Mouse (Mus musculus) embryonic facial prominence, embryonic 11.5 days (tissue): ENCODE data around the gene Gm45337. TPM values are rescaled to one million over a fixed set of nuclear protein-coding genes. Genes with fewer than 3 reads are reported as not detected.

Source experiments
- ATAC-seq: fragments of 200-750 bp; cut with Nextera tagmentation; replicated peaks from 2 replicates; pipeline ENCODE4 v1.8.0; 2017; ENCODE audit warnings: low read depth; ENCODE audit not compliant: insufficient number of reproducible peaks, low FRiP score, low TSS enrichment
- DNase-seq: peaks from one replicate; pipeline ENCODE4 v3.0.0-alpha.2; 2015; ENCODE audit warnings: low spot score
- H3K27ac ChIP-seq: fragments of 300-500 bp; sonication (generic); replicated peaks from 2 replicates; pipeline ENCODE4 v1.5.1; 2014; ENCODE audit warnings: mild to moderate bottlenecking, low read depth, low read length, control low read depth
- H3K27me3 ChIP-seq: fragments of 300-500 bp; sonication (generic); 2 replicates; pipeline ENCODE4 v1.6.1; 2014; ENCODE audit warnings: mild to moderate bottlenecking, low read length, moderate library complexity, mixed read lengths; ENCODE audit not compliant: control insufficient read depth, insufficient read depth
- H3K36me3 ChIP-seq: fragments of 300-500 bp; sonication (generic); replicated peaks from 2 replicates; pipeline ENCODE4 v1.6.1; 2014; ENCODE audit warnings: low read depth, mild to moderate bottlenecking, low read length, moderate library complexity, mixed read lengths; ENCODE audit not compliant: control insufficient read depth, insufficient read depth
- H3K4me1 ChIP-seq: fragments of 300-500 bp; sonication (generic); 2 replicates; pipeline ENCODE4 v1.6.1; 2014; ENCODE audit warnings: low read length, mixed read lengths; ENCODE audit not compliant: control insufficient read depth, insufficient read depth
- H3K4me2 ChIP-seq: fragments of 300-500 bp; sonication (generic); 2 replicates; pipeline ENCODE4 v1.6.1; 2014; ENCODE audit warnings: low read depth, mild to moderate bottlenecking, control low read depth, low read length, moderate library complexity
- H3K4me3 ChIP-seq: fragments of 300-500 bp; sonication (generic); 2 replicates; pipeline ENCODE4 v1.5.1; 2014; ENCODE audit warnings: low read depth, low read length, control low read depth
- H3K9ac ChIP-seq: fragments of 300-500 bp; sonication (generic); replicated peaks from 2 replicates; pipeline ENCODE4 v1.6.1; 2014; ENCODE audit warnings: mild to moderate bottlenecking, control low read depth, low read length
- H3K9me3 ChIP-seq: fragments of 300-500 bp; sonication (generic); replicated peaks from 2 replicates; pipeline ENCODE4 v1.6.1; 2016; ENCODE audit warnings: mild to moderate bottlenecking, low read length, inconsistent platforms, mixed read lengths; ENCODE audit not compliant: control insufficient read depth
- WGBS: fragments of 180-500 bp; shearing (Covaris S2); extraction: QIAGEN DNeasy Blood & Tissue Kit; methylation state at CpG from one replicate; pipeline ENCODE4 v1.1.7; 2014; 5-methylcytosine and 5-hydroxymethylcytosine counted together
- polyA plus RNA-seq: library from polyadenylated mRNA; unstranded; fragments of >200 nt; fragmentation: Nextera tagmentation; extraction: Ambion mirVana; gene quantifications from 2 replicates; pipeline ENCODE4 v1.2.1, GENCODE M21; 2014

Gene Gm45337
- polyA plus RNA-seq, 1 experiment from 2014 or later: not detected

DNA sequence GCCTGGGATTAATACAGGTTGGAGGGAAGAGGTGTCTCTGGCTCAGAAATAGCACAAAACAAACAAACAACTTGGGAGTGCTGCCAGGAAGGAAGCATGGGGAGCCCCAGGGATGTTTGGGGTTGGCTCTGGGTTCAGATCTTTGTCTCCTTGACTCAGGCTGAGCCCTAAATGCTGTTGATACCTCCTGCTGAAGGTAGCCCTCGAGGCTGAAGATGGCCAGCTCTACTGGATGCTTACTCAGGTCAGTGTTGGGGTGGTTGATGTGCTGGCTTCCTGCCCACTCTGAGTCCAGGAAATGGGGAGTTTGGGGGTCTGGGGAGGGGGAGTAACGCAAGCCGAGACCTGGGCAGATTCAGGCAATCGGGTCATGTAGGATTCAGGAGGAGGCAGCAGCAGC, 47.7 kb downstream of the Gm45337 start:
- Histone ChIP-seq H3K36me3 (no peaks in the 10 kb centered on the region), H3K4me3 (no peak overlapping the region), H3K27ac (no peak overlapping the region), H3K4me1 (no peaks in the 10 kb centered on the region; the same call in none of the 2 replicates), H3K4me2 (no peak overlapping the region), H3K27me3 (peaks cover 50% of the 10 kb centered on the region), H3K9ac (no peak overlapping the region), H3K9me3 (no peaks in the 10 kb centered on the region)
- 66% methylated on average over 4 of the region's 4 CpGs for WGBS
- ATAC-seq (no peak), DNase-seq (no peak)

DNA sequence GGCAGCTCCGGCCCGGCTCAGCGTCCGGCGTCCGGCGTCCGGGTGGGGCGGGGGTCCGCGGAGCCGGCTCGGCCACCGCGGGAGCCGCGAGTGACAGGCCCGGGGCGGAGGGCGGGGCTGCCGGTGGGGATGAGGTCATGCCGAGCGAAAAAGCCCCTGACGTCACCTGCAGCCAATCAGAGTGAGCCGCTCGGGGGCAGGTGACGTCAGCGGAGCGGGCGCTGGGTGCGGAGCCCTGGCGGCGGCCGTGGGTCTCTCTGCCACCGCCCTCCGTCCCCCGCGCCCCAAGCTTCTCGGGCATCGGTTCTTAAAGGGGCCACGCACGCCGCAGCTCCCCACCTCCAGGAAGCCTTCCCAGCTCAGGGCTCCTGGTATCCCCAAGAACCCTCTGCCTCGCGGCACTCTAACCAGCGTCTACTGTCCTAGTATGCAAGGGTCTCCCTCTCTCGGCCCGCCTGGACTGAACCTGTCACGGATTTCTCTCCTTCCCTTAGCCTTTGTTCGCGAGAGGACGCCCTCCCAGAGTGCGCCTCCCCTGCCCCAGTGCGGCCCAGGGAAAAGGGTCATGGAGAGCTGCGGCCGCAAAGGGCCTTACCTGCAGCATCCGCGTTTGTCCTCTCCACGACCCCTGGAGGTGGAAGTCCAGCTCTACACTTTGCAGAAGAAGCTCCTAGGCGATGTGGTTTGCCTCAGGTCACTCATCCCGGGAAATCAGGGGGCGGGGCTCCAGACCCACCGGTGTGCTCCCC, 49.0 kb downstream of the Gm45337 start, which contains the start of gene Dusp8:
TSS of gene Dusp8 (minus strand) at position 661 of the 749 bp plus-strand sequence.
- ATAC-seq (peak; percentile 70), DNase-seq (peak; percentile 89)
- no peaks in the 10 kb centered on the region; the same call in none of the 2 replicates for H3K4me1 ChIP-seq
- no peaks in the 10 kb centered on the region for H3K36me3 ChIP-seq
- peak within 1 kb of the TSS; percentile 68 for H3K4me3 ChIP-seq
- peak within 1 kb of the TSS; percentile 61 for H3K9ac ChIP-seq
- 0 out of 2 replicates have a peak within 1 kb of the TSS, but pooled peaks have one; percentile 13 for H3K27ac ChIP-seq
- no peaks in the 10 kb centered on the region for H3K9me3 ChIP-seq
- WGBS: under 1% methylated on average over 62 of the region's 63 CpGs
- peak within 1 kb of the TSS; percentile 98 for H3K4me2 ChIP-seq
- H3K27me3 ChIP-seq: peaks cover 54% of the 10 kb centered on the region

DNA sequence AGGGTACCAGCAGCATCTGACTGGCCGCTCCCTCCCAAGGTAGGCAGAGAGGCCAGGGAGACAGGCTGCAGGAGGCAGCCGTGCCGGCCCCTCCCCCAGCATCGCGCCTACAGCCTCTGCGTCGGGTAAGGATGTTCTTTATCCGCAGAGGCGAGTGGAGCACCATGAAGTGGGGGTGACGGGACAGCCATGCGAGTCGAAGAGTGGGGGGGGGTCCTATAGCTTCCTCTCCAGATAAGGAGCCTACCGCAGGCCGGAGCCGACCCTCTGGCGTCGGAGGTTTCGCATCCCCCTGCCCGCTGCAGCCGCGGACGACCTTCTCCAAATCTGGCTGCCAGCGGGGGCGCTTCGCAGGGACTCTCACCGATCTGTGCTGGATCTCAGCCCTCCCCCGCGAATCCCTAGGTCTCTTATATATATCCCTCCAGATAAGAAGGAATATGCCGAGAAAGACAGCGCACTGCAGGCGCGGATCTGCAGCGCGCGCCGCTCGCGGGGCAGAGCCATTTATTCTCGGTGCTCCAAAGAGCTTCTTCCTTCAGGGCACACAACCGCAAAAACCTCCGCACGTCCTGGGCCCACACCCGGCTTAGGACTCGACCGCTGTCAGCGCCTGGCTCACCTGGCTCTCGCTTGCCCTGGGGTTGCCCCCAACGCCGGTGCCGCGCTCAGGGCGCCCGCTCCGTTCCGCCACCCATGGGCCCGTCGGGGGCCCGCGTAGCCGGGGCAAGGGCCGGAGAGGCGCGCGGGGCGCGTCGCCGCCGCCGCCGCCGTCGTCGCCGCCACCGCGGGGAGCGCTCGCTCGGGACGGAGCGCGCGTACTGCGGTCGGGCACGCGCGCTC, 49.9 kb downstream of the Gm45337 start:
- ATAC-seq: no peak
- Histone ChIP-seq H3K27ac (0 out of 2 replicates have a peak overlapping the region, but pooled peaks have one; percentile 13), H3K4me2 (peak overlapping the region; percentile 98), H3K27me3 (peaks cover 54% of the 10 kb centered on the region), H3K36me3 (no peaks in the 10 kb centered on the region), H3K4me1 (no peaks in the 10 kb centered on the region; the same call in none of the 2 replicates), H3K9ac (peak overlapping the region; percentile 61), H3K9me3 (no peaks in the 10 kb centered on the region), H3K4me3 (peak overlapping the region; percentile 68)
- DNase-seq: peak; percentile 20
- WGBS: under 1% methylated on average over 87 of the region's 89 CpGs

DNA sequence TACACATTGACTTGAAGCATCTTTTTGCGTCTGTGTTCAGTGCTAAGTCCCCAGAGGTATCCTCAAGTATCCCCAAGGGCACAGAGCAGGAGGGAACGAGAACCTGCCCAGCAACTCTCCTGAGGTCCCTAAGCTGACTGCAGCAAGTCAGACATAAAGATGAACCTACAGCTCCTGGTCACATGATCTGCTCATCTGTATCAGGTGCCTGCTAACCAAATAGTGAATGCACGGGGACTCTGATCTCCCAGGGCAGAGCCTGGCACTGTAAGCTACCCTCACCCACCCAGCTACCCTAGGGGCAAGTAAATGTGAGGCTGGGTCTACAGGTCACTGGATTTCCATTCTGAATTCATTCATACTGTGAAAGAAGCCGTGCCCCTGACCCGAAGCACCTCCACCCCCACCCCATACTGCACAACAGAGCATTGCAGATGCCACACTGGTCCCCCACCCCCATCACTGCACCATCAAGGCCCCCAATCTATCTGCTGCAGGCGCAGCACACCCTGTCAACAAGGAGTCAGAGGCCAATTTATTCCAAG, 50.6 kb downstream of the Gm45337 start:
- H3K4me3 ChIP-seq: peak overlapping the region; percentile 68
- peak overlapping the region; percentile 19; the same call in 1 of the 2 replicates for H3K4me2 ChIP-seq
- H3K4me1 ChIP-seq: no peaks in the 10 kb centered on the region; the same call in none of the 2 replicates
- peak overlapping the region; percentile 61; the same call in 1 of the 2 replicates for H3K9ac ChIP-seq
- H3K27me3 ChIP-seq: peaks cover 59% of the 10 kb centered on the region
- ATAC-seq: no peak
- no peak overlapping the region for H3K27ac ChIP-seq
- DNase-seq: no peak
- no peaks in the 10 kb centered on the region for H3K9me3 ChIP-seq
- WGBS: 22% methylated on average over 6 of the region's 6 CpGs
- no peaks in the 10 kb centered on the region for H3K36me3 ChIP-seq

Other genes starting within 250 kb of the Gm45337 start
- gene Tollip, start 226.1 kb downstream of the Gm45337 start, polyA plus RNA-seq: 39.3 and 45.1 TPM in 2 replicates
- gene Brsk2, start 194.9 kb downstream of the Gm45337 start, polyA plus RNA-seq: 2.4 and 2.8 TPM in 2 replicates
- gene Mob2, start 83.5 kb downstream of the Gm45337 start, polyA plus RNA-seq: 60.2 and 62.9 TPM in 2 replicates
- gene Dusp8, start 48.8 kb downstream of the Gm45337 start, polyA plus RNA-seq: 3.6 and 4.2 TPM in 2 replicates
- gene Gm45618, start 23.9 kb downstream of the Gm45337 start, polyA plus RNA-seq: not detected in 2 replicates
- not detected in 2 replicates for gene Gm39115, start 8.6 kb downstream of the Gm45337 start, polyA plus RNA-seq
- gene Gm29735, start 12.5 kb upstream of the Gm45337 start, polyA plus RNA-seq: not detected in 2 replicates
- gene Gm4553, start 21.1 kb upstream of the Gm45337 start, polyA plus RNA-seq: not detected in 2 replicates
- not detected in 2 replicates for gene Krtap5-2, start 31.4 kb upstream of the Gm45337 start, polyA plus RNA-seq
- gene Gm10153, start 45.8 kb upstream of the Gm45337 start, polyA plus RNA-seq: not detected in 2 replicates
- gene Krtap5-3, start 56.8 kb upstream of the Gm45337 start, polyA plus RNA-seq: not detected in 2 replicates
- not detected in 2 replicates for gene Gm7579, start 67.3 kb upstream of the Gm45337 start, polyA plus RNA-seq
- not detected in 2 replicates for gene Krtap5-5, start 85.4 kb upstream of the Gm45337 start, polyA plus RNA-seq
- not detected in 2 replicates for gene Gm40460, start 96.5 kb upstream of the Gm45337 start, polyA plus RNA-seq
- not detected in 2 replicates for gene Gm2431, start 113.7 kb upstream of the Gm45337 start, polyA plus RNA-seq
- not detected in 2 replicates for gene Gm4559, start 129.8 kb upstream of the Gm45337 start, polyA plus RNA-seq
- gene Krtap5-1, start 152.5 kb upstream of the Gm45337 start, polyA plus RNA-seq: not detected in 2 replicates
- gene Krtap5-4, start 158.9 kb upstream of the Gm45337 start, polyA plus RNA-seq: 0.20 TPM in 1 of 2 replicates, not detected in the other
- 0.97 and 1.9 TPM in 2 replicates for gene Ifitm10, start 229.1 kb upstream of the Gm45337 start, polyA plus RNA-seq
- gene Gm49369, start 238.1 kb upstream of the Gm45337 start, polyA plus RNA-seq: 2.0 TPM in 1 of 2 replicates, not detected in the other
- gene Ctsd, start 243.4 kb upstream of the Gm45337 start, polyA plus RNA-seq: 163 and 197 TPM in 2 replicates